Mouse (Mus musculus) midbrain, postnatal 0 days (tissue): ENCODE results near the gene Bcl3. TPM values are rescaled to one million over a fixed set of nuclear protein-coding genes. Genes with fewer than 3 reads are reported as not detected.

Source experiments
- ATAC-seq: fragments of 200-750 bp; cut with Nextera tagmentation; 2 replicates; pipeline ENCODE4 v1.8.0; 2017; ENCODE audit warnings: moderate number of reproducible peaks, mild to moderate bottlenecking, moderate TSS enrichment, moderate library complexity; ENCODE audit not compliant: low FRiP score
- DNase-seq: peaks from one replicate; pipeline ENCODE4 v3.0.0-alpha.2; 2015; ENCODE audit warnings: low spot score
- H3K27ac ChIP-seq: fragments of 300-500 bp; sonication (generic); 2 replicates; pipeline ENCODE4 v1.5.1; 2014; ENCODE audit warnings: low read depth, mild to moderate bottlenecking, low read length, mixed read lengths
- H3K27me3 ChIP-seq: fragments of 300-500 bp; sonication (generic); 2 replicates; pipeline ENCODE4 v1.6.1; 2014; ENCODE audit warnings: low read length, control low read depth, mixed read lengths; ENCODE audit not compliant: insufficient read depth
- H3K36me3 ChIP-seq: fragments of 300-500 bp; sonication (generic); 2 replicates; pipeline ENCODE4 v1.6.1; 2014; ENCODE audit warnings: low read length, control low read depth, mixed read lengths; ENCODE audit not compliant: insufficient read depth
- H3K4me1 ChIP-seq: fragments of 300-500 bp; sonication (generic); 2 replicates; pipeline ENCODE4 v1.6.1; 2014; ENCODE audit warnings: mild to moderate bottlenecking, control low read depth, antibody characterized with exemption, low read length, mixed read lengths; ENCODE audit not compliant: insufficient read depth
- H3K4me2 ChIP-seq: fragments of 300-500 bp; sonication (generic); 2 replicates; pipeline ENCODE4 v1.6.1; 2014; ENCODE audit warnings: low read depth, mild to moderate bottlenecking, low read length, mixed read lengths; ENCODE audit not compliant: poor library complexity, severe bottlenecking
- H3K4me3 ChIP-seq: fragments of 300-500 bp; sonication (generic); 2 replicates; pipeline ENCODE4 v1.5.1; 2014; ENCODE audit warnings: low read depth, mild to moderate bottlenecking, low read length, moderate library complexity
- H3K9ac ChIP-seq: fragments of 300-500 bp; sonication (generic); replicated peaks from 2 replicates; pipeline ENCODE4 v1.6.1; 2014; ENCODE audit warnings: mild to moderate bottlenecking, low read length, moderate library complexity, mixed read lengths; ENCODE audit not compliant: poor library complexity, severe bottlenecking
- H3K9me3 ChIP-seq: fragments of 300-500 bp; sonication (generic); 2 replicates; pipeline ENCODE4 v1.6.1; 2016; ENCODE audit warnings: low read length, control low read depth
- CTCF ChIP-seq: IDR thresholded peaks from 2 replicates; pipeline ENCODE4 v1.5.1; 2016; ENCODE audit warnings: antibody characterized with exemption, mild to moderate bottlenecking
- WGBS: fragments of 180-500 bp; shearing (Covaris S2); extraction: QIAGEN DNeasy Blood & Tissue Kit; methylation state at CpG from one replicate; pipeline ENCODE4 v1.1.7; 2014; 5-methylcytosine and 5-hydroxymethylcytosine counted together
- polyA plus RNA-seq: library from polyadenylated mRNA; unstranded; fragments of >200 nt; fragmentation: Nextera tagmentation; extraction: Ambion mirVana; gene quantifications from 2 replicates; pipeline ENCODE4 v1.2.1, GENCODE M21; 2015
- total RNA-seq: library from RNA; depleted of rRNA; stranded (reverse); fragments of >200 nt; gene quantifications from 2 replicates; pipeline ENCODE4 v1.2.3, GENCODE M21; 2014

The Bcl3 gene
- total and polyA plus RNA-seq, 2 experiments from 2014 or later: 0.55 to 0.93 TPM

- no peak for TF ChIP-seq CTCF
- Histone ChIP-seq H3K4me2 (peak overlapping the region; percentile 54), H3K4me1 (peaks cover 10% of the 10 kb centered on the region; the same call in 1 of the 2 replicates), H3K27ac (no peak overlapping the region), H3K4me3 (peak overlapping the region; percentile 33), H3K9me3 (no peaks in the 10 kb centered on the region), H3K27me3 (peaks cover 32% of the 10 kb centered on the region), H3K36me3 (no peaks in the 10 kb centered on the region), H3K9ac (peak overlapping the region; percentile 15)
- ATAC-seq: peak; percentile 81
- WGBS: 2% methylated on average over 27 of the region's 27 CpGs
- peak; percentile 44 for DNase-seq
Observed at GRCm38 (mm10) chr7:19809369-19809768, 13.2 kb downstream of the Bcl3 start.

DNA sequence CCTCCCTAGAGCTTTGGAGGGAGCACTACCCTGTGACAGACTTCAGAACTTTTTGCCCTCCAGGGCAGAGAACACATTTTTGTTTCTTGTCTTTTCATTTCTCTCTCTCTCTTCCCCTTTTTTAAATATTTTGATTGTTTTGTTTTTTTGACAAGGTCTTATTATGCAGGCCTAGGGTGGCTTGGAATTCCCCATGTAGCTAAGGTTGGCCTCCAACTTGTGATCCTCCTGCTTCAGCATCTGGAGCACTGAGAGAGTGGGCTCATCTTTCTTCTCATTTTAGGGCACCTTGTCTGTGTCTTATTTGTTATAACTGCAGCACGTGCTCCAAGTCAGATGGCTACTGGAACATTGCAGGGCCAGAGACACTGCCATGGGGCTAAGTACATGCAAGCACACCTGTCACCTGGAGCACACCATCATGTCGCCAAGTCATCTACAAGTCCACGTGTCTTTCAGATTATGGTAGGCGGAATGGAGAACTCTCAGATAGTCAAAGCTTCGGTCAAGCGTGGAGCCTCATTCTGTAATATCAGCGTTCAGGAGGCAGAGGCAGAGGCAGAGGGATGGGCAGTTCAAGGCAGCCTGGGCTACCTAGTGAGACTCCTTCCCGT is 16.1 kb downstream of the Bcl3 start:
- H3K27ac ChIP-seq: no peak overlapping the region
- DNase-seq (no peak), ATAC-seq (no peak)
- H3K4me2 ChIP-seq: no peak overlapping the region
- no peak overlapping the region for H3K9ac ChIP-seq
- 87% methylated on average over 8 of the region's 8 CpGs for WGBS
- no peak for TF ChIP-seq CTCF
- peaks cover 10% of the 10 kb centered on the region; the same call in 1 of the 2 replicates for H3K4me1 ChIP-seq
- no peaks in the 10 kb centered on the region for H3K36me3 ChIP-seq
- H3K9me3 ChIP-seq: no peaks in the 10 kb centered on the region
- no peak overlapping the region for H3K4me3 ChIP-seq
- peaks cover 25% of the 10 kb centered on the region for H3K27me3 ChIP-seq

- WGBS: 18% methylated on average over 7 of the region's 7 CpGs
- Histone ChIP-seq H3K27me3 (no peaks in the 10 kb centered on the region), H3K4me3 (no peak overlapping the region), H3K4me1 (no peaks in the 10 kb centered on the region), H3K9me3 (no peaks in the 10 kb centered on the region), H3K9ac (no peak overlapping the region), H3K27ac (no peak overlapping the region), H3K4me2 (no peak overlapping the region), H3K36me3 (no peaks in the 10 kb centered on the region)
- DNase-seq: peak; percentile 55
- no peak for ATAC-seq
- peak; percentile 91 for TF ChIP-seq CTCF
Observed at GRCm38 (mm10) chr7:19802995-19803394, 19.6 kb downstream of the Bcl3 start.

GRCm38 (mm10) chr7:19800764-19801163 is 21.8 kb downstream of the Bcl3 start:
- WGBS: 23% methylated on average over 2 of the region's 2 CpGs
- no peak for ATAC-seq
- TF ChIP-seq CTCF: peak; percentile 74

DNA sequence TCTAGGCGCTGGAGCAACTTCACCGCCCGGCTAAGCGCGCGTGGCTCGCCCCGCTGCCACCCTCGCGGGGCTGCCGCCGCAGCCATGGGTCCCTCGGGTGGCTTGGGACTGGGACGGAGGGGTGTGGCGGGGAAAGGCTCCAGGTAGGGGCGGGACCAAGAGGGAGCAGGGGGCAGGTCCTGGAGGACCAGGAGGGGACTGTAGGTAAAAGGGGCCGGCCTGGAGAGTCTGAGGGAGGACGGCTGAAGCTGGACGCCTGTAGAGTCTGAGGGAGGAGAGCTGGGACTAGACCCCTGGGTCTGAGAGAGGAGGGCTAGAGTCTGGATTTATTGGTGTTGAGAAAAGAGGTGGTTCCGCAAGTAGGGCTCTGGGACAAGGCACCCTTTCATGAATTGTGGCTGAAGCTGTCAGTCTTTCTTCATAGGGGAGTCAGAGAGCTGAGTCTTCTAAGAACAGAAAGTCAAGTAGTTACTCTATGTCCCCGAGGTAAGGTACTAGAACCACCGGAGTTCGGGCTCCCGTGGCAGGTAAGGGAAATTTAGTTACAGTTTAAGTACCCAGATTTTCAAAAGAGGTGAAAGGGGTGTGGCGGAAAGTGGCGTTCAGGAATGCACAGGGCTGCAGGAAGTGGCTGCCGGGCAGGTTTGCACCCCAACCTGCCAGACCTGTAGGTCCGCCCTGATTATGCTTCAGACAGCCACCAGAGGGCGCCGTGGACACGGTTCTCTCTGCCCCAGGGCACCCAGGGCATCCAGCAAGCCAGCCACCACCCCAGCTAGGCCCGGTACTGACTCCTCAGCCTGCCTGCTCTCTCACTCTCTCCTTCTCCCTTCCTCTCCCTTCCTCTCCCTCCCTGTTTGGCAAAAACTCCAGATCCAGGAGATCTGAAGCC is 25.6 kb downstream of the Bcl3 start, which contains the start of gene Cblc:
Gene Cblc, minus strand, starts transcription at position 113 of the 892 bp plus-strand sequence.
- 3% methylated on average over 32 of the region's 32 CpGs for WGBS
- H3K4me2 ChIP-seq: no peak within 1 kb of the TSS
- no peak within 1 kb of the TSS for H3K9ac ChIP-seq
- no peak within 1 kb of the TSS; the same call in 1 of the 2 replicates for H3K4me3 ChIP-seq
- H3K27me3 ChIP-seq: peaks cover 20% of the 10 kb centered on the region
- no peaks in the 10 kb centered on the region for H3K9me3 ChIP-seq
- DNase-seq: peak; percentile 39
- ATAC-seq: no peak
- no peaks in the 10 kb centered on the region for H3K36me3 ChIP-seq
- no peaks in the 10 kb centered on the region for H3K4me1 ChIP-seq
- peak; percentile 69 for TF ChIP-seq CTCF
- no peak within 1 kb of the TSS for H3K27ac ChIP-seq

More at GRCm38 (mm10) chr7:19800764-19801163, 21.8 kb downstream of the Bcl3 start:
- Histone ChIP-seq H3K4me2 (no peak overlapping the region), H3K4me3 (no peak overlapping the region), H3K27me3 (peaks cover 18% of the 10 kb centered on the region), H3K36me3 (no peaks in the 10 kb centered on the region), H3K4me1 (no peaks in the 10 kb centered on the region), H3K9me3 (no peaks in the 10 kb centered on the region), H3K27ac (no peak overlapping the region), H3K9ac (no peak overlapping the region)
- DNase-seq: peak; percentile 49

DNA sequence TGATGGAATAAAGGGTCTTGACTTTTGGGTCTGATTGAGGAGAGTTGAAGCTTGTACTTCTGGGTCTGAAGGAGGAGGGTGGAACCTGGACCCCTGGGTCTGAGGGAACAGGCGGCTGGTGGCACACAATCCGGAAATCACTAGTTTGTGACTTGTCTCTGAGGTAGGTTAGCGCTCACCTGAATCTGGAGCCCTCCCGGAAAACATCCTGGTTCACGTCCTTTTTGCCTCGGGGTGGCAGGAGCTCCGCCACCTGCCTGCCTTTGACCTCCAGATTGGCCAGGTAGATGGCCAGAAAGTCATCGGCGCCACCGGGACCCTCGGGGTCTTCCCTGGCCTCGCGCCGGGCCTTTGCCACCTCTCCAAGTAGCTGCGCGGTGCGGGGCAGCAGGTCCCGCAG is 26.3 kb downstream of the Bcl3 start:
- TF ChIP-seq CTCF: no peak

More for the DNA sequence above, 26.3 kb downstream of the Bcl3 start:
- H3K36me3 ChIP-seq: no peaks in the 10 kb centered on the region
- no peak overlapping the region for H3K27ac ChIP-seq
- 11% methylated on average over 18 of the region's 18 CpGs for WGBS
- H3K4me1 ChIP-seq: no peaks in the 10 kb centered on the region
- DNase-seq (no peak), ATAC-seq (no peak)
- no peaks in the 10 kb centered on the region for H3K9me3 ChIP-seq
- peaks cover 20% of the 10 kb centered on the region for H3K27me3 ChIP-seq
- no peak overlapping the region for H3K9ac ChIP-seq
- no peak overlapping the region for H3K4me2 ChIP-seq
- H3K4me3 ChIP-seq: no peak overlapping the region; the same call in 1 of the 2 replicates
